Mouse (Mus musculus) R1 (cell line): ENCODE results near the gene Pde6d.
A peak's percentile ranks its signal among the peaks of the same experiment; 100 is the strongest.
"Not testable (repeated sequence)": the region's sequence is repeated elsewhere in the genome, so short reads cannot be mapped to it uniquely, and the experiment has no call there.

Source experiments
- DNase-seq: peaks from one replicate; pipeline ENCODE4 v3.0.0-alpha.2; 2018; ENCODE audit warnings: low read depth, low spot score

Pde6d gene

GRCm38 (mm10) chr1:86526789-86527598 lies 55.4 kb downstream of the Pde6d start:
- DNase-seq: no peak

GRCm38 (mm10) chr1:86526116-86526788 lies 56.2 kb downstream of the Pde6d start, which contains the start of gene Ptma:
Gene Ptma (plus strand): TSS chr1:86526726.
- DNase-seq: peak; percentile 99

- no peak for DNase-seq
Measured at GRCm38 (mm10) chr1:86525499-86526115, 56.8 kb downstream of the Pde6d start.

GRCm38 (mm10) chr1:86524619-86525498 lies 57.6 kb downstream of the Pde6d start:
- peak; percentile 99 for DNase-seq

- peak; percentile 36 for DNase-seq
Measured at GRCm38 (mm10) chr1:86523776-86524618, 58.4 kb downstream of the Pde6d start.

- DNase-seq: peak; percentile 38
Measured at GRCm38 (mm10) chr1:86522286-86522871, 60.0 kb downstream of the Pde6d start.

- peak; percentile 52 for DNase-seq
Measured at GRCm38 (mm10) chr1:86520361-86520760, 62.1 kb downstream of the Pde6d start.

- DNase-seq: no peak
Measured at GRCm38 (mm10) chr1:86517076-86517475, 65.4 kb downstream of the Pde6d start.

- no peak for DNase-seq
Measured at GRCm38 (mm10) chr1:86515715-86516410, 66.6 kb downstream of the Pde6d start.

- DNase-seq: not testable (repeated sequence)
Measured at GRCm38 (mm10) chr1:86513031-86513430, 69.4 kb downstream of the Pde6d start.

GRCm38 (mm10) chr1:86512154-86512720 lies 70.2 kb downstream of the Pde6d start:
- no peak for DNase-seq

GRCm38 (mm10) chr1:86510676-86511441 lies 71.6 kb downstream of the Pde6d start:
- peak; percentile 71 for DNase-seq

GRCm38 (mm10) chr1:86510266-86510665 lies 72.2 kb downstream of the Pde6d start:
- peak; percentile 92 for DNase-seq

GRCm38 (mm10) chr1:86509410-86509809 lies 73.0 kb downstream of the Pde6d start:
- peak; percentile 98 for DNase-seq

- no peak for DNase-seq
Measured at GRCm38 (mm10) chr1:86507866-86508265, 74.6 kb downstream of the Pde6d start.

- no peak for DNase-seq
Measured at GRCm38 (mm10) chr1:86506420-86506819, 76.0 kb downstream of the Pde6d start.

GRCm38 (mm10) chr1:86505461-86505860 lies 77.0 kb downstream of the Pde6d start:
- DNase-seq: peak; percentile 35

- DNase-seq: peak; percentile 36
Measured at GRCm38 (mm10) chr1:86504697-86505421, 77.6 kb downstream of the Pde6d start.
